Mouse (Mus musculus) brain, embryonic 14.5 days (tissue): ENCODE data around the gene Rab11fip5.

Experiments used
- CTCF ChIP-seq: fragments of 200-500 bp; IDR thresholded peaks from 2 replicates; pipeline ENCODE4 v1.5.1; 2012; ENCODE audit warnings: inconsistent platforms, mild to moderate bottlenecking, moderate library complexity, borderline replicate concordance; ENCODE audit not compliant: insufficient read depth, insufficient read length; ENCODE audit errors: extremely low read depth
- POLR2A ChIP-seq: fragments of 200-500 bp; IDR thresholded peaks from 2 replicates; pipeline ENCODE4 v1.6.1; 2012; ENCODE audit warnings: mild to moderate bottlenecking, inconsistent platforms, borderline replicate concordance; ENCODE audit not compliant: poor library complexity, insufficient read depth, insufficient read length, severe bottlenecking; ENCODE audit errors: extremely low read depth

- TF ChIP-seq POLR2A (no peak), CTCF (no peak)
Observed at GRCm38 (mm10) chr6:85288193-85288857, 86.1 kb downstream of the Rab11fip5 start.
